Mouse (Mus musculus) liver, postnatal 0 days (tissue): ENCODE data around the gene Samd14.

Experiments used
- CTCF ChIP-seq: sonication (generic); IDR thresholded peaks from 2 replicates; pipeline ENCODE4 v1.5.1; 2016; ENCODE audit warnings: antibody characterized with exemption, low read depth
- EP300 ChIP-seq: IDR thresholded peaks from 2 replicates; pipeline ENCODE4 v1.6.1; 2016; ENCODE audit warnings: antibody characterized with exemption, low read depth, mild to moderate bottlenecking

- TF ChIP-seq CTCF (no peak), EP300 (no peak)
These were observed 7.9 kb upstream of the Samd14 start for GRCm38 (mm10) chr11:95001584-95002347.
